Mouse (Mus musculus) ES-E14 (cell line): ENCODE measurements at regions not wholly inside any gene's neighbourhood (a gene's known extent, or its start where the extent isn't known, plus 50 kb on each side); places are given as distances from the start of the nearest gene placed in this dataset.

Experiments
- CHD2 ChIP-seq: IDR thresholded peaks from 2 replicates; pipeline ENCODE4 v1.6.1; 2014; ENCODE audit warnings: mild to moderate bottlenecking, low read depth, low read length, inconsistent platforms
- ZC3H11A ChIP-seq: IDR thresholded peaks from 2 replicates; pipeline ENCODE4 v1.6.1; 2012; ENCODE audit warnings: low read depth, mild to moderate bottlenecking, inconsistent platforms, low read length, borderline replicate concordance
- ZNF384 ChIP-seq: IDR thresholded peaks from 2 replicates; pipeline ENCODE4 v1.6.1; 2012; ENCODE audit warnings: low read depth, low read length, inconsistent platforms

DNA sequence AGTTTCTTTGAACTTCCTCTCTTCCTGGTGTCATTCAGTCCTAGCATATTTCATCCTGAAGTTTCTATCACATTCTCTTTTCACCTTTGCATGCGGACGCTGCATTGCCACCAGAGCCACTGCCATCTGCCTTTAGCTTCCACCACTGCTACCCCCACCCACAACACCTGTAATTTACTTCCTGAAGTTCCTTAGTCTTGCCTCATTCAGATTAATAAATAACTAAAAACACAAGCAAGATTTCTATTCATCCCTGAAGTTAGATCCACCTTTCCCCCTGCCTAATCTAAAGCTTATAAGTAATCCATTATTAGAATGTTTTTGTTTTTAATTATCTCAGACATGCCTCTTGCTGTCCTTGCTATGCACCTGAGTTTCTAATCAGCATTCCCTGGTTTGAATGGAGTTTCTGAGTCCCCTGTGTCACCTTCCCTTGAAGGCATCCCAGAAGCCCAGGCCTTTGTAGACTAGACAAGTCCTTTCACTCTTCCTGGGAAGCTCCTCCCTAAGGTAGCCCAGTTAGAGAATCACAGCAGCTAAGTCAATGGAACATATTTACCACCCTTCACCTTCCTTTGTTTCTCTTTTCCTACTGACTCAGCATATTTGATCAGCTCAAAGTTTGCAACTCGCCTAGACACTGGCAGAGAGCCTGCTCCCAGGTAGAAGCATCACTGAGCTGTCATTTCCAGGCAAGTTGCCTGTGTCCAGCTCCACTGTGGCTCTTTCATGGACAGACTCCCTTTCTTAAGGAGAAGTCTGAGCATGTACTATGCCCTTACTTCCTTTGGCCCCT lies 284.8 kb upstream of the Grik2 start:
- TF ChIP-seq ZNF384 (no peak), ZC3H11A (no peak), CHD2 (no peak)
